Mouse (Mus musculus) left cerebral cortex, postnatal 4 days (tissue): ENCODE results near the gene Dnajc9. TPM values are rescaled to one million over a fixed set of nuclear protein-coding genes. Genes with fewer than 3 reads are reported as not detected.

ENCODE experiments used
- DNase-seq: peaks from one replicate; pipeline ENCODE4 v3.0.0-alpha.2; 2022
- intact Hi-C: fragments of 180-260 bp; cut with DNase I; formaldehyde crosslinking; loops from one replicate; pipeline ENCODE4 v1.15.1; 2025
- total RNA-seq, 2 experiments: library from RNA; stranded (reverse); gene quantifications; 2 replicates each; pipeline ENCODE4 v1.2.3; 2021

Gene Dnajc9
- total RNA-seq, 2 experiments from 2014 or later: 34.5 to 39.6 TPM

GRCm38 (mm10) chr14:20368271-20368670, 20.4 kb downstream of the Dnajc9 start:
- no peak for DNase-seq
- intact Hi-C loops: no loop called here

DNA sequence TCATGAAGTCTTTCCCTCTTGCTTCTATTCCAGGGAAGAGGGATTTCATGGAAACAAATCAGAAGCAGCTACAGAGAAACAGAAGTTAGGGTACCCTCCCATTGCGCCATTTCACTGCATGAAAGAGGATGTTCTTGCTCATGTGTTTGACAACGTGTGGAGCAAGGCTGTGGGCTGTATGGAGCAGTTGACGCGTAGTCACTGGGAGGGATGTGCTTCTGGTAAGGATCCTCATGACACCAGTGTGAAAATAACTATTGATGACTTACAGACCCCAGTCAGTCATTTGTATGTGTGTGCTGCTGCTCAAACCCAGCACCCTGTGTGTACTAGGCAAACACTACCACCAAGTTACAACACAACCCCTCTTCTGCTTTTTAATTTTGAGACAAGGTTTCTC, 25.5 kb downstream of the Dnajc9 start:
- intact Hi-C loops: no loop called here
- no peak for DNase-seq

GRCm38 (mm10) chr14:20347991-20348541, 40.6 kb downstream of the Dnajc9 start, which contains the start of the genes Ecd and Fam149b:
Gene Ecd (minus strand): TSS chr14:20348121.
Gene Fam149b (plus strand): TSS chr14:20348162.
- DNase-seq: peak; percentile 92
- intact Hi-C loops: no loop called here

GRCm38 (mm10) chr14:20347441-20347990, 41.2 kb downstream of the Dnajc9 start:
- DNase-seq: no peak

DNA sequence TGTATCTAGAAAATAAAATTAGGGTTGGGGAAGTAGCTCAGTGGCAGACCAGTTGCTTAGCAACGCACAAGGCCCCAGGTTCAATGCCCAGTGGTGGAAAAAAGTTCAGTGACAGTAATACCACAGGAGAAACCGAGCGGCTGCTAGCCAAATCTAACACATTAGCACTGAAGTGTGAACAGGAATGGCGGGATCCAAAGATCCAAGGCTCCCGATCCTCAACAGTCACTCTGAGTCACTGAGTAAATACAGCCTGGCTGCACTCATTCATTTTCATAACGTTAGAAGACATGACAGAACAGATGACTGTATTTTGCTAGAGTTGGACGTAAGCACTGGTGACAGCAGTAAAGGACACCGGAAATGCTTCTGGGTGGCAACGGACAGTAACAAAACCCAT, 42.8 kb downstream of the Dnajc9 start:
- no peak for DNase-seq
- intact Hi-C loops: no loop called here

More at GRCm38 (mm10) chr14:20347441-20347990, 41.2 kb downstream of the Dnajc9 start:
- intact Hi-C loops: no loop called here

DNA sequence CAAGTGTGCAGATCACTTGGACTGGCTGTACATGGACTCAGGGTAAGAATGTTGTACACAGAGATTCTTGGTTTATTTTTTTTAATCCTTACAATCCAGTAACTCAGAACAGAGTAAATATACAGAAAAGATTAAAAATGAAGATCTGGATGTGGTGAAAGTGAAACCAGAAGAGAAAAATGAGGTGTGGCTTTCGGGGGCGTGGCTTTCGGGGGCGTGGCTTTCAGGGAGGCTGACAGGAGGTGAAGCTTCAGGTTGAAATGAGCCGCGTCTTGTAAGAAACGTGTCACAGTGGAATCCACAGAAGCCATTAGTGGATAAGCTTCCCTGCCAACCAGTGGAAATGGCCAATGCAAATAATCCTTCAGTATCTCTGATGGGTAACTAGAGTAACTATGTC, 47.8 kb downstream of the Dnajc9 start:
- no peak for DNase-seq
- intact Hi-C loops: no loop called here

- intact Hi-C loops: no loop called here
- no peak for DNase-seq
These were observed 48.6 kb downstream of the Dnajc9 start for GRCm38 (mm10) chr14:20340149-20340548.

DNA sequence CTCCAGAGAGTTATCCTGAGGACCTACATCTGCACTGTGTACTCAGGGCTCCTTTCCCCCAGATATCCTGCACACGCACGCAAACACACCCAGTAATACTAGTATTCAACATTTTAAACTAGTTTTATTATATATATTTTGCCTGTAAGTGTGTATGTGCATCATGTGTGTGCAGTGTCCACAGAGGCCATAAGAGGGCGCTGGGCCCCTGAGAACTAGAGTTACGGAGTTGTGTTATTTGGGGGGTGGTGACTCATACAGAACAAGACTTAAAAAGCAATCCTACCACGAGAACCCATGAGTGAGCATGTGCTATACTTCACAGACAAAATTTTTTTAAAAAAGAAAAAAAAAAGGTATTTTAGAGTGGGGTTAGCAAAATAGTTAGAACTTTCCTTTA, 49.3 kb downstream of the Dnajc9 start:
- intact Hi-C loops: no loop called here
- DNase-seq: no peak

Other genes with a start within 250 kb of the Dnajc9 start
- 1 to 10 TPM in 1 of 2 experiments, under 1 TPM in 1; 0.83 to 1.0 TPM for gene Kcnk5, start 207.1 kb downstream of the Dnajc9 start, total RNA-seq
- not detected for gene Kcnk16, start 119.7 kb downstream of the Dnajc9 start, total RNA-seq
- gene Nudt13, start 94.2 kb downstream of the Dnajc9 start, total RNA-seq: 10 to 100 TPM; 18.7 to 22.6 TPM
- gene Ecd, start 40.8 kb downstream of the Dnajc9 start, total RNA-seq: 10 to 100 TPM; 31.6 to 34.8 TPM
- gene Fam149b, start 40.7 kb downstream of the Dnajc9 start, total RNA-seq: 10 to 100 TPM; 51.8 to 53.2 TPM
- gene Mrps16, start 4.7 kb upstream of the Dnajc9 start, total RNA-seq: 10 to 100 TPM; 32.9 to 33.2 TPM
- 1 to 10 TPM; 1.7 to 2.9 TPM for gene Cfap70, start 63.3 kb upstream of the Dnajc9 start, total RNA-seq
- gene Anxa7, start 91.2 kb upstream of the Dnajc9 start, total RNA-seq: 10 to 100 TPM; 46.1 to 50.4 TPM
- gene Mss51, start 108.0 kb upstream of the Dnajc9 start, total RNA-seq: 1 to 10 TPM; 1.4 to 1.8 TPM
- gene Ppp3cb, start 157.7 kb upstream of the Dnajc9 start, total RNA-seq: 100 to 1,000 TPM; 355 to 362 TPM